Mouse (Mus musculus): ENCODE results near the gene Ank2.

GRCm38 (mm10) chr3:127530293-127530692, 31.1 kb upstream of the Ank2 start:
- TF ChIP-seq POLR2A (IDR thresholded peaks at IDR 0.05; ENCODE audit: control insufficient read depth, low read depth, low read length) (no peak), CTCF (IDR thresholded peaks at IDR 0.05; ENCODE audit: control insufficient read depth, insufficient read depth, insufficient replicate concordance, low read depth, low read length) (no peak)
